Mouse (Mus musculus) forebrain, postnatal 0 days (tissue): ENCODE measurements around the gene Thra. TPM values are rescaled to one million over a fixed set of nuclear protein-coding genes. Genes with fewer than 3 reads are reported as not detected.
A peak's percentile ranks its signal among the peaks of the same experiment; 100 is the strongest.

Experiments used
- ATAC-seq: fragments of 200-750 bp; cut with Nextera tagmentation; 2 replicates; pipeline ENCODE4 v1.8.0; 2017; ENCODE audit warnings: mild to moderate bottlenecking, moderate library complexity
- DNase-seq: peaks from one replicate; pipeline ENCODE4 v3.0.0-alpha.2; 2015
- H3K27ac ChIP-seq: fragments of 300-500 bp; sonication (generic); 2 replicates; pipeline ENCODE4 v1.5.1; 2014; ENCODE audit warnings: low read depth, mild to moderate bottlenecking, antibody characterized with exemption, low read length, moderate library complexity, mixed read lengths
- H3K27me3 ChIP-seq: fragments of 300-500 bp; sonication (generic); 2 replicates; pipeline ENCODE4 v1.6.1; 2014; ENCODE audit warnings: mild to moderate bottlenecking, low read length, mixed read lengths; ENCODE audit not compliant: insufficient read depth
- H3K36me3 ChIP-seq: fragments of 300-500 bp; sonication (generic); 2 replicates; pipeline ENCODE4 v1.6.1; 2014; ENCODE audit warnings: mild to moderate bottlenecking, moderate library complexity; ENCODE audit not compliant: insufficient read depth
- H3K4me1 ChIP-seq: fragments of 300-500 bp; sonication (generic); 2 replicates; pipeline ENCODE4 v1.6.1; 2014; ENCODE audit warnings: antibody characterized with exemption; ENCODE audit not compliant: insufficient read depth
- H3K4me2 ChIP-seq: fragments of 300-500 bp; sonication (generic); 2 replicates; pipeline ENCODE4 v1.6.1; 2014; ENCODE audit warnings: low read depth, mild to moderate bottlenecking, moderate library complexity
- H3K4me3 ChIP-seq: fragments of 300-500 bp; sonication (generic); 2 replicates; pipeline ENCODE4 v1.5.1; 2014; ENCODE audit warnings: low read depth, low read length, mixed read lengths
- H3K9ac ChIP-seq: fragments of 300-500 bp; sonication (generic); 2 replicates; pipeline ENCODE4 v1.6.1; 2014; ENCODE audit warnings: mild to moderate bottlenecking
- H3K9me3 ChIP-seq: fragments of 300-500 bp; sonication (generic); 2 replicates; pipeline ENCODE4 v1.6.1; 2016; ENCODE audit warnings: low read length
- CTCF ChIP-seq: sonication (generic); IDR thresholded peaks from 2 replicates; pipeline ENCODE4 v1.5.1; 2016; ENCODE audit warnings: antibody characterized with exemption, control low read depth, low read depth
- WGBS: fragments of 180-500 bp; shearing (Covaris S2); extraction: QIAGEN DNeasy Blood & Tissue Kit; methylation state at CpG from one replicate; pipeline ENCODE4 v1.1.7; 2014; 5-methylcytosine and 5-hydroxymethylcytosine counted together
- polyA plus RNA-seq: library from polyadenylated mRNA; unstranded; fragments of >200 nt; fragmentation: Nextera tagmentation; extraction: Ambion mirVana; gene quantifications from 2 replicates; pipeline ENCODE4 v1.2.1, GENCODE M21; 2015
- total RNA-seq: library from RNA; depleted of rRNA; stranded (reverse); fragments of >200 nt; gene quantifications from 2 replicates; pipeline ENCODE4 v1.2.3, GENCODE M21; 2014

The Thra gene
- total and polyA plus RNA-seq, 2 experiments from 2014 or later = 233 to 1,003 TPM

DNA sequence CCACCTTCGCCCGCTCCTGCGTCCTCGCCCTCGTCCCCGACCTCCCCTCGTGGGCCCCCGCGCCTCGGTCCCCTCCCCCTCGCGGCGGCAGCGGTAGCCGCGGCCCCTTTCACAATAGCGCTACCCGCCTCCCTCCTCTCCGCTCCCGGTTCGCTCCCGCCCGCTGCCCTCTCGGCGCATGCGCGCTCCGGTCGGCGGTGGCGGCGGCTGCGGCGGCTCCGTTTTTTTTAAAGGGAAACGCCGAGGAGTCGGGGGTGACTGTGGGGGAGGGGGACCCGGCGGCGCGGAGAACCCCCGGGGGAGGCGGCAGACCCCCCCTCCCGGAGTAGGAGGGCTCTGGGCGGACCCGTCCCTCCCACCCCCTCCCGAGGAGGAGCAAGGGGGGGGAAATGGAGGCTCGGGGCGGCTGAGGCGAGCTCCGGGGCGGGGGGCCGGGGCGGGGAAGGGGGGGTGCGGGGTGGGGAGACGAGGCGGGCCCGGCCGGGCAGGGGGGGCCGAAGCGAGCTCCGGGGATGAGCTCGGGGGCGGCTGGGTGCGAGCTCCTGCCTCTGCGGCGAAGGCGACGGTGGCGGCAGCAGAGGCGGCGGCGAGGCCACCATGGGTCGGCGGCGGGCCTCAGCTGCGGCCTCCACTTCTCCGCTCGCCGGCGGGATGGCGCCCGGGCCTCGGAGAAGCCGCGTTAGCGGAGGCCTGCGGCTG lies 54.7 kb downstream of the Thra start, which contains the start of gene Msl1:
Gene Msl1 (plus strand): TSS at position 502 of the 699 bp plus-strand sequence.
- Histone ChIP-seq H3K9me3 (no peaks in the 10 kb centered on the region), H3K27me3 (no peaks in the 10 kb centered on the region), H3K4me2 (peak within 1 kb of the TSS; percentile 71), H3K27ac (peak within 1 kb of the TSS; percentile 99), H3K9ac (peak within 1 kb of the TSS; percentile 98), H3K36me3 (peaks cover 3% of the 10 kb centered on the region), H3K4me1 (peaks cover 21% of the 10 kb centered on the region), H3K4me3 (peak within 1 kb of the TSS; percentile 98)
- no peak; the same call in 1 of the 2 replicates for TF ChIP-seq CTCF
- whole genome bisulfite sequencing = under 1% methylated on average over 45 of the region's 89 CpGs
- ATAC-seq (peak; percentile 69), DNase-seq (peak; percentile 94)

DNA sequence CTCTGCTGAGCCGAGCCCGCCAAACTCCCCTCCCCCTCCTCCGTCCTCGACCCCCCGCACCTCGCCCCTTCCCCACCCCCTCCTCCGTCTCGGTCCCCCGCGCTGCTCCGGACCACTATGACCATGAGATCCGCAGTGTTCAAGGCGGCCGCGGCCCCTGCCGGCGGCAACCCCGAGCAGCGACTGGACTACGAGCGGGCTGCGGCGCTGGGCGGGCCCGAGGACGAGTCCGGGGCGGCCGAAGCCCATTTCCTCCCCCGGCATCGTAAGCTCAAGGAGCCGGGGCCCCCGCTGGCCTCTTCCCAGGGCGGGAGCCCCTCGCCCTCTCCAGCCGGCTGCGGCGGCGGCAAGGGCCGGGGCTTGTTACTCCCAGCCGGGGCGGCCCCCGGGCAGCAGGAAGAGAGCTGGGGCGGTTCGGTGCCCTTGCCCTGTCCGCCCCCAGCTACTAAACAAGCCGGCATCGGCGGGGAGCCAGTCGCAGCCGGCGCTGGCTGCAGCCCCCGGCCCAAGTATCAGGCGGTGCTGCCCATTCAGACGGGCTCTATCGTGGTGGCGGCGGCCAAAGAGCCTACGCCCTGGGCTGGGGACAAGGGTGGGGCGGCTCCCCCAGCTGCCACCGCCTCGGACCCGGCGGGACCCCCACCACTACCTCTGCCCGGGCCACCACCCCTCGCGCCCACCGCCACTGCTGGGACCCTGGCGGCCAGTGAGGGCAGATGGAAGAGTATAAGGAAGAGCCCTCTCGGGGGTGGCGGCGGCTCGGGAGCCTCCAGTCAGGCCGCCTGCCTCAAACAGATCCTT lies 55.5 kb downstream of the Thra start:
- ATAC-seq = peak; percentile 12; the same call in 1 of the 2 replicates
- peak; percentile 43 for DNase-seq
- Histone ChIP-seq H3K9me3 (no peaks in the 10 kb centered on the region), H3K4me2 (peak overlapping the region; percentile 71), H3K4me1 (peaks cover 21% of the 10 kb centered on the region), H3K4me3 (peak overlapping the region; percentile 98), H3K27ac (peak overlapping the region; percentile 99), H3K9ac (peak overlapping the region; percentile 98), H3K36me3 (peaks cover 10% of the 10 kb centered on the region), H3K27me3 (no peaks in the 10 kb centered on the region)
- 0% methylated on average over 48 of the region's 74 CpGs for WGBS
- TF ChIP-seq CTCF = peak; percentile 33

DNA sequence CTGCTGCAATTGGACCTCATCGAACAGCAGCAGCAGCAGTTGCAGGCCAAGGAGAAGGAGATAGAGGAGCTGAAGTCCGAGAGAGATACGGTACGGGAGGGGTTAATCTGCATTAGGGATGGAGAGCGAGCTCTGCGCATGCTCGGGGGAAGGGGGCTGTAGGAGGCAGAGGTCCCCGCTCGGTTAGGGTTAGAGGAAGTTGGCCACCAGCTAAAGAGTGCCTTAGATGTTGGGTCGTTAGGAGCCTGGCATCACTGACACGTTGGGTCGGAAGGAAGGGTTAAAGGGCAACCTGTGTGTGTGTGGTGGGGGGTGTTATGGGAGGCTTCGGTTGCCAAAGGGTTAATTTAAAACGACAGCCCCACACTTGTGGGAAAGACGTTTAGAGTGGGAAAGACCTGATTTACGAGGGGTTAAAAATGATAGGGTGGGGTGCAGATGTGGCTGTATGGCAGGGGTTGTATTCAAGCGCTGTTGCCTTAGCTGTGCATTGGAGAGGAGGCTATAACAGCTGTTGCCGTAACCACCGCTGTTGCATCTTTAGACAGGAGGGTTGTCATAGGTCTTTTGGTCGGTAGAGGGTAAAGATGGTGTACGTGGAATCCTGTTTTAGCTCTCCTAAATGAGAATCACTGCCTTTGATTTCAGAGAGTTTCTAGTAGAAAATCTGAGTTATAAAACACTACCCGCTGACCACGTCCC lies 56.2 kb downstream of the Thra start:
- H3K9ac ChIP-seq = peak overlapping the region; percentile 98
- H3K4me2 ChIP-seq = peak overlapping the region; percentile 71
- H3K4me1 ChIP-seq = peaks cover 21% of the 10 kb centered on the region
- peak overlapping the region; percentile 98 for H3K4me3 ChIP-seq
- no peak for TF ChIP-seq CTCF
- ATAC-seq (peak; percentile 61), DNase-seq (peak; percentile 92)
- peaks cover 16% of the 10 kb centered on the region for H3K36me3 ChIP-seq
- no peaks in the 10 kb centered on the region for H3K9me3 ChIP-seq
- 2% methylated on average over 23 of the region's 23 CpGs for WGBS
- H3K27ac ChIP-seq = peak overlapping the region; percentile 99
- no peaks in the 10 kb centered on the region for H3K27me3 ChIP-seq

DNA sequence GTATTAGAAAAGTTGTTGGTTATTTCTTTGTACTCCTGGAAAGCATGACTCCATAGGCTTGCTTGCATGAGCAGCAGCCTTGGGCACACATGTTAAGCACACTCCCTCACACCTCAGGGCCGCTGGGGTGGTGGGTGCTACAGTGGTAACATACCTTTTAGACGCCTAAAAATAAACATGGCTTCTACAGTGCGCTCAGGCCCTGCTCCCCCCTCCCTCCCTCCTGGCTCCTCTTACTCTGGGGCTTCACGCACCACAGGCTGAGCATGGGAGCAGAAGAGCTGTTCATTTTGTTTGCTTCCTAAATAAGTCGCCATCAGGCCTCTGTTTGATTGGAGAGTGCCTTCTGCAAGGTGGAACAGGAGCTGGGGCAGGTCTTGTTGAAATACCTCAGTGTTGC lies 56.9 kb downstream of the Thra start:
- Histone ChIP-seq H3K4me3 (peak overlapping the region; percentile 98), H3K4me2 (peak overlapping the region; percentile 71), H3K4me1 (peaks cover 21% of the 10 kb centered on the region), H3K27me3 (no peaks in the 10 kb centered on the region), H3K36me3 (peaks cover 23% of the 10 kb centered on the region), H3K9ac (peak overlapping the region; percentile 98), H3K27ac (peak overlapping the region; percentile 99), H3K9me3 (no peaks in the 10 kb centered on the region)
- ATAC-seq (no peak), DNase-seq (no peak)
- 7% methylated on average over 5 of the region's 5 CpGs for WGBS
- TF ChIP-seq CTCF = no peak

DNA sequence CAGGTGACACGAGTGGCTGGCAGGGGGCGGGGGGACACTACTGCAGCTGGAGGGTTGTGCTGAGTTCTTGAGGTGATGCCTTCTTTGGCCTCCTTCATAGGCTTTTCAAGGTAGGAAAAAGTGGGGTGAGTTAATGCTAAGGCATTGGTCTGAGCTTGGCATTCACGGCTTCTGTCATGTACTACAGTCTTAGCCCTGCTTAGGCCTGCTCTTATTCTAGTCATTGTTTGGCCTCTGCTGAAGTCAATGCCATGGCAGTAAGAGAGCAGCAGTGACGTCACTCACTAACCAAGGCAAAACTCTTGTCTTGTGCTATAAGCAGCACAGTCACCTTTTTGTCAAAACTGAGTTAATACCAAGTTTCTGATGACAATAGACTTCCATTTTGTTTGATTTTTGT lies 57.5 kb downstream of the Thra start:
- Histone ChIP-seq H3K36me3 (peaks cover 28% of the 10 kb centered on the region), H3K4me1 (peaks cover 21% of the 10 kb centered on the region), H3K4me3 (peak overlapping the region; percentile 98), H3K4me2 (peak overlapping the region; percentile 71), H3K27ac (0 out of 2 replicates have a peak overlapping the region, but pooled peaks have one; percentile 9), H3K9me3 (no peaks in the 10 kb centered on the region), H3K9ac (peak overlapping the region; percentile 98), H3K27me3 (no peaks in the 10 kb centered on the region)
- TF ChIP-seq CTCF = no peak
- WGBS = 27% methylated on average over 4 of the region's 4 CpGs
- ATAC-seq (no peak), DNase-seq (no peak)

DNA sequence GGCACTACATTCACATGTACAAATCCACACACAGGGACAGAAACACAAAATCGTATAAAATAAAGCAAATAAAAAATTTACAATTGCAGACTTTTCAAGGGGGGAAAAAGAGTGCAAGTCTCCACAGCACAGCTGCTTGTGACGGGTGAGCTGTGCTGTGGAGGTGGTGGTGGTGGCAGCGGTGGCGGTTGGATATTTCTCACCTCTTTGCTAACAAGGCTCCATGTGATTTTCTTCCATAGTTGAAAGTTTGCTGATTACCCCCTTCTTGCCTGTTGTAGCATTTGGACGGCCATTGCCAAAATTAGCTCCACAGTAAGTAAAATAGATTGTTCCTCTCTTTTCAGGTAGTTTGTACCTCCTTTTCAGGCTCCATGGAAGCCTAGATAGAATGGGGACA lies 64.2 kb downstream of the Thra start, which contains the start of gene Casc3:
Gene Casc3 (plus strand): TSS at position 301 of the 400 bp plus-strand sequence.
- Histone ChIP-seq H3K27ac (no peak within 1 kb of the TSS), H3K4me3 (no peak within 1 kb of the TSS), H3K9me3 (no peaks in the 10 kb centered on the region), H3K4me1 (no peaks in the 10 kb centered on the region), H3K9ac (no peak within 1 kb of the TSS), H3K36me3 (peaks cover 75% of the 10 kb centered on the region), H3K27me3 (no peaks in the 10 kb centered on the region), H3K4me2 (no peak within 1 kb of the TSS)
- 94% methylated on average over 5 of the region's 5 CpGs for WGBS
- TF ChIP-seq CTCF = no peak
- ATAC-seq (no peak), DNase-seq (no peak)
